ENCODE assay signal across 8 mouse cellular contexts in the genomic region with DNA sequence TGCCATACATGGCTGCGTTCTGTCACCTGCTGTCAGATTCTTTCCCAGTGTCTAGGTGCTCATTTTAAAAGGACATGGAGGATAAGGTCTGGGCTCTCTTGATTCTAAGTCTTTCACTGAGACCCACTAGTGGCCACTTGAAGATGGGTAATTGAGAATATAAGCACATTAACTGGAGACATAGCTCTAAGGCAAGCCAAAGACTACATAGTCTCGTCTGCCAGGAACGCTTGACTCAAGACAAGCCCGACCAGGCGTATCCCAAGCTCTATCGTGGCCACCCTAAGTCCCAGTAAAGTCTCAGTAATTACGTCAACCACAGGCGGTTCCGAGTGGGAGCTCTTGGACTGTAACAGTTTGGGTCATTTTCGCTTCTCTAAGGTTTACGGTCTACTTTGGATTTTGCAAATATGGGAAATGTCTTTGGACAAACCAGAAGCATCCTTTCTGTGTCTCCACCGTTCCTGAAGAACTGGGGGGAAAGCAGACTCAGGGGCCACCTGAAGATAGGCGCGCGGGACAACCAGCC. TPM values are rescaled to one million over a fixed set of nuclear protein-coding genes. Genes with fewer than 3 reads are reported as not detected.
DNase-seq lines count a peak whose midpoint lies in the region; ATAC-seq and TF ChIP-seq lines count a peak whose summit lies in the region.
"Had no signal": no experiment of that assay in that cellular context is flagged by ENCODE, and none has a peak within 500 bp of the region (broad histone marks: within the 10 kb centered on the region; RNA-seq: fewer than 3 reads in every experiment).

No protein-coding gene starts in this region.

- peak overlapping the region; percentile 50; the same call in 1 of the 2 replicates for H3K9ac ChIP-seq in CH12.LX (ENCODE audit: insufficient read depth, low read depth)
- H3K9ac ChIP-seq in neural tube, embryonic 13.5 days = peak overlapping the region; percentile 95

- peaks cover 0 to 5% of the 10 kb centered on the region in 2 experiments for H3K36me3 ChIP-seq in CH12.LX (replicated peaks in 1 of 2; ENCODE audit: control insufficient read depth in 1 of 2, insufficient read depth in 1 of 2, low read length in 1 of 2)
- no peaks in the 10 kb centered on the region for H3K36me3 ChIP-seq in neural tube, embryonic 13.5 days

- in situ Hi-C loops in CH12.LX (cut with MboI; ENCODE audit: low pct_ligation_motif_present, low pct_unique_long_range_greater_than_20kb, low sequenced_read_pairs) = no loop called here

- TF ChIP-seq CTCF in CH12.LX (conservative IDR thresholded peaks at IDR 0.05 in 1 of 2, IDR thresholded peaks at IDR 0.05 in 1 of 2; ENCODE audit: low read depth in 2 of 2, low read length in 2 of 2) = no peak

- no peaks in the 10 kb centered on the region for H3K9me3 ChIP-seq in CH12.LX (replicated peaks; ENCODE audit: low read length)
- no peaks in the 10 kb centered on the region for H3K9me3 ChIP-seq in neural tube, embryonic 13.5 days

- peak overlapping the region; percentile 45 to 58 (median 54) for H3K4me3 ChIP-seq in CH12.LX (replicated peaks in 1 of 3; ENCODE audit: low read depth in 2 of 3, low read length in 2 of 3, poor library complexity in 1 of 3)
- H3K4me3 ChIP-seq in neural tube, embryonic 13.5 days = peak overlapping the region; percentile 75

- TF ChIP-seq EP300 in CH12.LX (IDR thresholded peaks at IDR 0.05; ENCODE audit: low read length) = no peak

- dilution Hi-C loops in CH12.LX (cut with MboI; ENCODE audit: extremely low pct_ligation_motif_present, extremely low pct_unique_long_range_greater_than_20kb, low sequenced_read_pairs) = no loop called here

- no peak for TF ChIP-seq RAD21 in CH12.LX (IDR thresholded peaks at IDR 0.05; ENCODE audit: low read depth, low read length)

- no peaks in the 10 kb centered on the region for H3K79me2 ChIP-seq in CH12.LX (replicated peaks; ENCODE audit: control insufficient read depth, extremely low read depth, insufficient read depth, poor library complexity, severe bottlenecking)

- peak; percentile 15; the same call in 1 of the 2 replicates for ATAC-seq in neural tube, embryonic 13.5 days (ENCODE audit: low read depth)

- H3K27ac ChIP-seq in CH12.LX (ENCODE audit: insufficient read depth, low read depth) = no peak overlapping the region
- H3K27ac ChIP-seq in neural tube, embryonic 13.5 days (replicated peaks) = peak overlapping the region; percentile 90

- no peak for TF ChIP-seq POLR2A in CH12.LX (IDR thresholded peaks at IDR 0.05; ENCODE audit: low read depth, low read length)

- WGBS in neural tube, embryonic 13.5 days = 7% methylated on average over 15 of the region's 15 CpGs

- no peaks in the 10 kb centered on the region for H3K27me3 ChIP-seq in CH12.LX (replicated peaks)
- no peaks in the 10 kb centered on the region for H3K27me3 ChIP-seq in neural tube, embryonic 13.5 days

- intact Hi-C loops in heart, postnatal 10 days (cut with DNase I) = loop anchor here (5.0 kb wide), 1 partner anchor 114 kb away; a partner anchor contains a TSS
- intact Hi-C loops in left cerebral cortex, postnatal 10 days (cut with DNase I) = loop anchor here (2.0 to 10.0 kb wide), 3 partner anchors 32 to 468 kb away; no protein-coding TSS in a partner anchor

- peak overlapping the region; percentile 76 for H3K4me2 ChIP-seq in CH12.LX (ENCODE audit: insufficient read depth, low read depth, poor library complexity, severe bottlenecking)
- H3K4me2 ChIP-seq in neural tube, embryonic 13.5 days = peak overlapping the region; percentile 75

- peaks cover 0 to 22% of the 10 kb centered on the region in 2 experiments; a peak in 2 of 4 replicates for H3K4me1 ChIP-seq in CH12.LX (ENCODE audit: control insufficient read depth in 1 of 2, insufficient read depth in 2 of 2)
- H3K4me1 ChIP-seq in neural tube, embryonic 13.5 days (replicated peaks) = peaks cover 38% of the 10 kb centered on the region

- DNase-seq in 3T3-L1 (ENCODE audit: low read depth, low spot score) = peak; percentile 74
- peak; percentile 31 for DNase-seq in CH12.LX (ENCODE audit: extremely low read depth)
- peak; percentile 59 for DNase-seq in embryo, embryonic 10.5 days (ENCODE audit: low spot score)
- DNase-seq in heart, postnatal 10 days = peak; percentile 57 to 64
- peak; percentile 15 for DNase-seq in liver
- no peak for DNase-seq in left cerebral cortex, postnatal 10 days (ENCODE audit: extremely low spot score in 1 of 2, low spot score in 2 of 2)

TF ChIP-seq in CH12.LX, 34 proteins besides CTCF, POLR2A, EP300 and RAD21:
- TF ChIP-seq GABPA (IDR thresholded peaks at IDR 0.05; ENCODE audit: insufficient replicate concordance, low read depth, low read length) = no peak

RNA-seq across cellular contexts. Expression of a gene that starts 0.9 kb away (rescaled TPM):
- total RNA-seq in CH12.LX (2012; rRNA removed) = 2.6 and 2.8 TPM in 2 replicates
- 6.2 and 7.1 TPM in 2 replicates for total RNA-seq in CH12.LX (2014; rRNA removed)
- polyA plus RNA-seq in CH12.LX (2012; ENCODE audit: insufficient read length, low read depth) = 3.6 and 4.3 TPM in 2 replicates
- 10 to 100 TPM; 21.9 to 23.1 TPM for total RNA-seq in heart, postnatal 10 days (2021)
- polyA plus RNA-seq in neural tube, embryonic 13.5 days (2015; fragmentation: Nextera tagmentation; extraction: Ambion mirVana) = 24.4 and 34.6 TPM in 2 replicates
- 10 to 100 TPM; 64.4 to 67.9 TPM for total RNA-seq in left cerebral cortex, postnatal 10 days (2021)

RNA-seq across cellular contexts. Expression of a gene that starts 53.7 kb away (rescaled TPM):
- not detected in 2 replicates for total RNA-seq in CH12.LX (2012; rRNA removed)
- total RNA-seq in CH12.LX (2014; rRNA removed) = not detected in 2 replicates
- not detected in 2 replicates for polyA plus RNA-seq in CH12.LX (2012; ENCODE audit: insufficient read length, low read depth)
- total RNA-seq in heart, postnatal 10 days (2021) = not detected
- polyA plus RNA-seq in neural tube, embryonic 13.5 days (2015; fragmentation: Nextera tagmentation; extraction: Ambion mirVana) = not detected in 2 replicates
- total RNA-seq in left cerebral cortex, postnatal 10 days (2021) = not detected
- polyA plus RNA-seq: large intestine, adult 2 months had no signal

Comparison
In these comparisons a context has a peak if more than half of its experiments do, and no peak if none do; other contexts are left out.
1. DNase-seq: peak in 3T3-L1 (single experiment), CH12.LX (single experiment), embryo, embryonic 10.5 days (single experiment), heart, postnatal 10 days (2 of 2) and liver (single experiment); none in left cerebral cortex, postnatal 10 days (0 of 2).